Mouse (Mus musculus): ENCODE results near the gene Syt9. TPM values are rescaled to one million over a fixed set of nuclear protein-coding genes. Genes with fewer than 3 reads are reported as not detected.

Syt9 gene
- total and polyA plus RNA-seq, 3 experiments = 0.05 TPM; not detected in 2

- no peak for DNase-seq (ENCODE audit: low spot score)
- peaks cover 20% of the 10 kb centered on the region for H3K9me3 ChIP-seq (replicated peaks)
- ATAC-seq (ENCODE audit: extremely low read depth, insufficient number of reproducible peaks, low FRiP score, poor library complexity, severe bottlenecking) = no peak
- no peaks in the 10 kb centered on the region for H3K36me3 ChIP-seq (replicated peaks)
- TF ChIP-seq GATA1 (IDR thresholded peaks at IDR 0.05; ENCODE audit: borderline replicate concordance, low read length) (no peak), POLR2AphosphoS5 (IDR thresholded peaks at IDR 0.05; ENCODE audit: insufficient replicate concordance, low read depth, low read length) (no peak), GATA2 (IDR thresholded peaks at IDR 0.05; ENCODE audit: borderline replicate concordance, low read depth, low read length) (no peak), CTCF (IDR thresholded peaks at IDR 0.05; ENCODE audit: low read depth, low read length) (no peak), TAL1 (conservative IDR thresholded peaks at IDR 0.05; ENCODE audit: low read depth, low read length) (no peak)
- no peaks in the 10 kb centered on the region for H3K4me1 ChIP-seq (ENCODE audit: insufficient read depth, low read depth, low read length)
- H3K4me3 ChIP-seq (ENCODE audit: low read depth, low read length) = no peak overlapping the region
- H3K27me3 ChIP-seq (ENCODE audit: insufficient read depth, low read length) = no peaks in the 10 kb centered on the region
These were observed 8.4 kb upstream of the Syt9 start for GRCm38 (mm10) chr7:107362153-107362552.

- H3K9me3 ChIP-seq (replicated peaks) = peaks cover 23% of the 10 kb centered on the region
- DNase-seq (ENCODE audit: low spot score) (no peak), ATAC-seq (ENCODE audit: extremely low read depth, insufficient number of reproducible peaks, low FRiP score, poor library complexity, severe bottlenecking) (no peak)
- no peaks in the 10 kb centered on the region for H3K27me3 ChIP-seq (ENCODE audit: insufficient read depth, low read length)
- no peak overlapping the region for H3K4me3 ChIP-seq (ENCODE audit: low read depth, low read length)
- H3K36me3 ChIP-seq (replicated peaks) = no peaks in the 10 kb centered on the region
- no peak for TF ChIP-seq CTCF (IDR thresholded peaks at IDR 0.05; ENCODE audit: low read depth, low read length)
- TF ChIP-seq POLR2AphosphoS5 (IDR thresholded peaks at IDR 0.05; ENCODE audit: insufficient replicate concordance, low read depth, low read length) = no peak
- TF ChIP-seq TAL1 (conservative IDR thresholded peaks at IDR 0.05; ENCODE audit: low read depth, low read length) = no peak
- no peak for TF ChIP-seq GATA2 (IDR thresholded peaks at IDR 0.05; ENCODE audit: borderline replicate concordance, low read depth, low read length)
- no peak for TF ChIP-seq GATA1 (IDR thresholded peaks at IDR 0.05; ENCODE audit: borderline replicate concordance, low read length)
- H3K4me1 ChIP-seq (ENCODE audit: insufficient read depth, low read depth, low read length) = no peaks in the 10 kb centered on the region
These were observed 7.9 kb upstream of the Syt9 start for GRCm38 (mm10) chr7:107362634-107363033.

GRCm38 (mm10) chr7:107371126-107371920 lies 795 bp downstream of the Syt9 start:
- H3K4me3 ChIP-seq (ENCODE audit: low read depth, low read length) = no peak overlapping the region
- no peak for ATAC-seq (ENCODE audit: extremely low read depth, insufficient number of reproducible peaks, low FRiP score, poor library complexity, severe bottlenecking)
- H3K27me3 ChIP-seq (ENCODE audit: insufficient read depth, low read length) = no peaks in the 10 kb centered on the region

GRCm38 (mm10) chr7:107380562-107380961 lies 10.0 kb downstream of the Syt9 start:
- no peak for DNase-seq (ENCODE audit: low spot score)
- no peaks in the 10 kb centered on the region for H3K36me3 ChIP-seq (replicated peaks)
- no peaks in the 10 kb centered on the region for H3K4me1 ChIP-seq (ENCODE audit: insufficient read depth, low read depth, low read length)
- ATAC-seq (ENCODE audit: extremely low read depth, insufficient number of reproducible peaks, low FRiP score, poor library complexity, severe bottlenecking) = no peak
- H3K9me3 ChIP-seq (replicated peaks) = peaks cover 33% of the 10 kb centered on the region
- H3K4me3 ChIP-seq (ENCODE audit: low read depth, low read length) = no peak overlapping the region
- H3K27me3 ChIP-seq (ENCODE audit: insufficient read depth, low read length) = no peaks in the 10 kb centered on the region
- TF ChIP-seq TAL1 (conservative IDR thresholded peaks at IDR 0.05; ENCODE audit: low read depth, low read length) (no peak), CTCF (IDR thresholded peaks at IDR 0.05; ENCODE audit: low read depth, low read length) (no peak), POLR2AphosphoS5 (IDR thresholded peaks at IDR 0.05; ENCODE audit: insufficient replicate concordance, low read depth, low read length) (no peak), GATA1 (IDR thresholded peaks at IDR 0.05; ENCODE audit: borderline replicate concordance, low read length) (no peak), GATA2 (IDR thresholded peaks at IDR 0.05; ENCODE audit: borderline replicate concordance, low read depth, low read length) (no peak)

More at GRCm38 (mm10) chr7:107371126-107371920, 795 bp downstream of the Syt9 start:
- TF ChIP-seq TAL1 (conservative IDR thresholded peaks at IDR 0.05; ENCODE audit: low read depth, low read length) (no peak), CTCF (IDR thresholded peaks at IDR 0.05; ENCODE audit: low read depth, low read length) (no peak), POLR2AphosphoS5 (IDR thresholded peaks at IDR 0.05; ENCODE audit: insufficient replicate concordance, low read depth, low read length) (no peak), GATA1 (IDR thresholded peaks at IDR 0.05; ENCODE audit: borderline replicate concordance, low read length) (no peak), GATA2 (IDR thresholded peaks at IDR 0.05; ENCODE audit: borderline replicate concordance, low read depth, low read length) (no peak)
- no peak for DNase-seq (ENCODE audit: low spot score)
- no peaks in the 10 kb centered on the region for H3K36me3 ChIP-seq (replicated peaks)
- no peaks in the 10 kb centered on the region for H3K4me1 ChIP-seq (ENCODE audit: insufficient read depth, low read depth, low read length)
- peaks cover 44% of the 10 kb centered on the region for H3K9me3 ChIP-seq (replicated peaks)

- Histone ChIP-seq H3K4me1 (ENCODE audit: insufficient read depth, low read depth, low read length) (no peaks in the 10 kb centered on the region), H3K9me3 (replicated peaks) (peaks cover 37% of the 10 kb centered on the region), H3K4me3 (ENCODE audit: low read depth, low read length) (no peak overlapping the region), H3K36me3 (replicated peaks) (no peaks in the 10 kb centered on the region), H3K27me3 (ENCODE audit: insufficient read depth, low read length) (no peaks in the 10 kb centered on the region)
- ATAC-seq (ENCODE audit: extremely low read depth, insufficient number of reproducible peaks, low FRiP score, poor library complexity, severe bottlenecking) (no peak), DNase-seq (ENCODE audit: low spot score) (no peak)
- TF ChIP-seq GATA1 (IDR thresholded peaks at IDR 0.05; ENCODE audit: borderline replicate concordance, low read length) (no peak), TAL1 (conservative IDR thresholded peaks at IDR 0.05; ENCODE audit: low read depth, low read length) (no peak), GATA2 (IDR thresholded peaks at IDR 0.05; ENCODE audit: borderline replicate concordance, low read depth, low read length) (no peak), CTCF (IDR thresholded peaks at IDR 0.05; ENCODE audit: low read depth, low read length) (no peak), POLR2AphosphoS5 (IDR thresholded peaks at IDR 0.05; ENCODE audit: insufficient replicate concordance, low read depth, low read length) (no peak)
These were observed 19.1 kb downstream of the Syt9 start for GRCm38 (mm10) chr7:107389604-107390003.

GRCm38 (mm10) chr7:107392749-107393148 lies 22.2 kb downstream of the Syt9 start:
- no peaks in the 10 kb centered on the region for H3K27me3 ChIP-seq (ENCODE audit: insufficient read depth, low read length)
- no peak for TF ChIP-seq GATA1 (IDR thresholded peaks at IDR 0.05; ENCODE audit: borderline replicate concordance, low read length)
- TF ChIP-seq TAL1 (conservative IDR thresholded peaks at IDR 0.05; ENCODE audit: low read depth, low read length) = no peak
- no peak for TF ChIP-seq CTCF (IDR thresholded peaks at IDR 0.05; ENCODE audit: low read depth, low read length)
- no peak for TF ChIP-seq GATA2 (IDR thresholded peaks at IDR 0.05; ENCODE audit: borderline replicate concordance, low read depth, low read length)
- no peak for DNase-seq (ENCODE audit: low spot score)
- H3K36me3 ChIP-seq (replicated peaks) = no peaks in the 10 kb centered on the region
- no peak overlapping the region for H3K4me3 ChIP-seq (ENCODE audit: low read depth, low read length)
- no peak for ATAC-seq (ENCODE audit: extremely low read depth, insufficient number of reproducible peaks, low FRiP score, poor library complexity, severe bottlenecking)
- peaks cover 39% of the 10 kb centered on the region for H3K9me3 ChIP-seq (replicated peaks)
- no peaks in the 10 kb centered on the region for H3K4me1 ChIP-seq (ENCODE audit: insufficient read depth, low read depth, low read length)
